Mouse (Mus musculus) forebrain, postnatal 0 days (tissue): ENCODE measurements around the gene Polr2i. TPM values are rescaled to one million over a fixed set of nuclear protein-coding genes. Genes with fewer than 3 reads are reported as not detected.
"Not testable (repeated sequence)": the region's sequence is repeated elsewhere in the genome, so short reads cannot be mapped to it uniquely, and the experiment has no call there.

Experiments used
- ATAC-seq: fragments of 200-750 bp; cut with Nextera tagmentation; 2 replicates; pipeline ENCODE4 v1.8.0; 2017; ENCODE audit warnings: mild to moderate bottlenecking, moderate library complexity
- DNase-seq: peaks from one replicate; pipeline ENCODE4 v3.0.0-alpha.2; 2015
- H3K27ac ChIP-seq: fragments of 300-500 bp; sonication (generic); 2 replicates; pipeline ENCODE4 v1.5.1; 2014; ENCODE audit warnings: low read depth, mild to moderate bottlenecking, antibody characterized with exemption, low read length, moderate library complexity, mixed read lengths
- H3K27me3 ChIP-seq: fragments of 300-500 bp; sonication (generic); 2 replicates; pipeline ENCODE4 v1.6.1; 2014; ENCODE audit warnings: mild to moderate bottlenecking, low read length, mixed read lengths; ENCODE audit not compliant: insufficient read depth
- H3K36me3 ChIP-seq: fragments of 300-500 bp; sonication (generic); 2 replicates; pipeline ENCODE4 v1.6.1; 2014; ENCODE audit warnings: mild to moderate bottlenecking, moderate library complexity; ENCODE audit not compliant: insufficient read depth
- H3K4me1 ChIP-seq: fragments of 300-500 bp; sonication (generic); 2 replicates; pipeline ENCODE4 v1.6.1; 2014; ENCODE audit warnings: antibody characterized with exemption; ENCODE audit not compliant: insufficient read depth
- H3K4me2 ChIP-seq: fragments of 300-500 bp; sonication (generic); 2 replicates; pipeline ENCODE4 v1.6.1; 2014; ENCODE audit warnings: low read depth, mild to moderate bottlenecking, moderate library complexity
- H3K4me3 ChIP-seq: fragments of 300-500 bp; sonication (generic); 2 replicates; pipeline ENCODE4 v1.5.1; 2014; ENCODE audit warnings: low read depth, low read length, mixed read lengths
- H3K9ac ChIP-seq: fragments of 300-500 bp; sonication (generic); 2 replicates; pipeline ENCODE4 v1.6.1; 2014; ENCODE audit warnings: mild to moderate bottlenecking
- H3K9me3 ChIP-seq: fragments of 300-500 bp; sonication (generic); 2 replicates; pipeline ENCODE4 v1.6.1; 2016; ENCODE audit warnings: low read length
- CTCF ChIP-seq: sonication (generic); IDR thresholded peaks from 2 replicates; pipeline ENCODE4 v1.5.1; 2016; ENCODE audit warnings: antibody characterized with exemption, control low read depth, low read depth
- WGBS: fragments of 180-500 bp; shearing (Covaris S2); extraction: QIAGEN DNeasy Blood & Tissue Kit; methylation state at CpG from one replicate; pipeline ENCODE4 v1.1.7; 2014; 5-methylcytosine and 5-hydroxymethylcytosine counted together
- polyA plus RNA-seq: library from polyadenylated mRNA; unstranded; fragments of >200 nt; fragmentation: Nextera tagmentation; extraction: Ambion mirVana; gene quantifications from 2 replicates; pipeline ENCODE4 v1.2.1, GENCODE M21; 2015
- total RNA-seq: library from RNA; depleted of rRNA; stranded (reverse); fragments of >200 nt; gene quantifications from 2 replicates; pipeline ENCODE4 v1.2.3, GENCODE M21; 2014

Gene Polr2i
- total and polyA plus RNA-seq, 2 experiments from 2014 or later = 71.0 to 186 TPM

DNA sequence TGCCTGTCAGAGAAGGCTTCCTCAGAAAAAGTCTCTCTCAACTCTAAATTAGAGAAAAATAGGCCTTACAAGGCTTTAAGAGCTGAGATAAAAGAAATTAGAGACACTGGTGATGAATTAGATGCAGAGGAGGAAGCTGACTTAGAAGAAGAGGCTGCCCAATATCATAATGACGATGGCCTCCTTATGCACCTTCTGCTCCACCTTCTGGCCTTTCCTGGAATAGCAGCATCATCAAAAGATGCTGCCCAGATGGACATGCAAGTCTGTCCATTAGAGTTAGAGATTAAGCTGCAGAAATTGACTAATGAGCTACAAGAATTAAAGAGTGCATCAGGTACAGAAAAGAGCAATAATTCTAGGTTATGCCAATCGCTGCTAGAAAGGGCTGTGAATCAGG, 26.4 kb upstream of the Polr2i start:
- Histone ChIP-seq H3K36me3 (no peaks in the 10 kb centered on the region), H3K9me3 (no peaks in the 10 kb centered on the region), H3K27me3 (no peaks in the 10 kb centered on the region), H3K4me1 (no peaks in the 10 kb centered on the region), H3K27ac (no peak overlapping the region), H3K4me3 (no peak overlapping the region), H3K9ac (no peak overlapping the region), H3K4me2 (no peak overlapping the region)
- ATAC-seq = no peak
- 7% methylated on average over 2 of the region's 2 CpGs for WGBS
- peak; percentile 52 for DNase-seq
- peak; percentile 80 for TF ChIP-seq CTCF

DNA sequence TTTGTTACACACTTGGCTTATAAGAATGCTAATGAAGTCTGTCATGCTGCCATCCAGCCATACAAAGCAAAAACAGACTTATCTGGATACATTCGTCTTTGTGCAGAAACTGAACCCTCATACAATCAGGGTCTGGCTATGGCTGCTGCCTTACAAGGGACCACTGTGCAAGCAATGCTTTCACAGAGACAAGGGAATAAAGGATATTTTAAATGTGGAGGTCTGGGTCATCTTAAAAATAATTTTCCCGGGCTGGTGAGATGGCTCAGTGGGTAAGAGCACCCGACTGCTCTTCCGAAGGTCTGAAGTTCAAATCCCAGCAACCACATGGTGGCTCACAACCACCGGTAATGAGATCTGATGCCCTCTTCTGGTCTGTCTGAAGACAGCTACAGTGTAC, 25.4 kb upstream of the Polr2i start:
- H3K9me3 ChIP-seq, ATAC-seq, H3K27me3 ChIP-seq, H3K36me3 ChIP-seq, H3K4me2 ChIP-seq, H3K4me1 ChIP-seq, DNase-seq, H3K27ac ChIP-seq, H3K4me3 ChIP-seq, H3K9ac ChIP-seq: not testable (repeated sequence)
- WGBS = 46% methylated on average over 5 of the region's 5 CpGs

DNA sequence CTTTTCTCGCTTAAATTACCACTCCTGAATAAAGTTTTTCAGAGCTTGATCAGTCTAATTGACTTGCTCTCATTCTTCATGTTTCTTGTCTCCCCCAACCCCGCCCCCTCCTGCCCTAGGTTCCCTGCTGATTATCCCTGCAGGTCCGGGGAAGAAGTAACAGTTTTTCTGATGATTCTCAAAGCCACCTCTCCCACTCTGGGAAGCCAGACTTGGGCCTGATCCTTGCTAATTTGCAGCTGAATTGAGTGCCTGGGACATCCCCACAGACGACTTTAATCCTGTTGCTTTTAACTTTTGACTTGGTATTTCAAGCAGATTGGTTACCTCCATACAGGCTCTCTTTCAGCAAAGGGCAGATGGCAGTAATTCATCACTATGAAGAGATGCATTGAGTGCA, 20.7 kb upstream of the Polr2i start:
- no peak overlapping the region for H3K9ac ChIP-seq
- 15% methylated on average over 4 of the region's 4 CpGs for WGBS
- ATAC-seq (no peak), DNase-seq (no peak)
- no peak overlapping the region for H3K4me2 ChIP-seq
- H3K9me3 ChIP-seq = no peaks in the 10 kb centered on the region
- no peak for TF ChIP-seq CTCF
- H3K4me3 ChIP-seq = no peak overlapping the region
- H3K27me3 ChIP-seq = no peaks in the 10 kb centered on the region
- no peak overlapping the region for H3K27ac ChIP-seq
- no peaks in the 10 kb centered on the region for H3K36me3 ChIP-seq
- H3K4me1 ChIP-seq = no peaks in the 10 kb centered on the region

DNA sequence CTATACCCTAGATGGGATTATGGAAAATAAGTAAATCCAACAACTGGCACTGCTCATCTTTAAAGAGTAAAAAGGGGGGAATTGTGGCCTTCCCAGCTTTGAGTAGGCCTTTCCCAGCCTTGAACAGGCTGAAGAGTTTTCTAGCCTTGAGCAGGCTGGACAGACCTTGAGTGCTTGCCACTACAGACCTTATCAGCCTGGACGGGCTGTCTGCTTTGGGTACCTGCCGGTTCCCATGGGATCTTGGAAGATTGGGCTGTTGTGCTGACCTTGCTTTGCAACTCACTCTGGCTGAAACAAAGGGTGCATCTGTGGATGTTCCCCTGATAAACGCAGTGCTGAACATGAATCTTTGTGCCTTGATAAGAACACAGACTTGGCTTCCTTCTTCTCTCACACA, 17.9 kb upstream of the Polr2i start:
- H3K4me2 ChIP-seq = no peak overlapping the region
- no peak overlapping the region for H3K9ac ChIP-seq
- H3K36me3 ChIP-seq = no peaks in the 10 kb centered on the region
- H3K4me1 ChIP-seq = no peaks in the 10 kb centered on the region
- no peak overlapping the region for H3K27ac ChIP-seq
- no peaks in the 10 kb centered on the region for H3K9me3 ChIP-seq
- H3K27me3 ChIP-seq = no peaks in the 10 kb centered on the region
- TF ChIP-seq CTCF = no peak
- WGBS = 92% methylated on average over 3 of the region's 3 CpGs
- DNase-seq (no peak), ATAC-seq (no peak)
- no peak overlapping the region for H3K4me3 ChIP-seq

DNA sequence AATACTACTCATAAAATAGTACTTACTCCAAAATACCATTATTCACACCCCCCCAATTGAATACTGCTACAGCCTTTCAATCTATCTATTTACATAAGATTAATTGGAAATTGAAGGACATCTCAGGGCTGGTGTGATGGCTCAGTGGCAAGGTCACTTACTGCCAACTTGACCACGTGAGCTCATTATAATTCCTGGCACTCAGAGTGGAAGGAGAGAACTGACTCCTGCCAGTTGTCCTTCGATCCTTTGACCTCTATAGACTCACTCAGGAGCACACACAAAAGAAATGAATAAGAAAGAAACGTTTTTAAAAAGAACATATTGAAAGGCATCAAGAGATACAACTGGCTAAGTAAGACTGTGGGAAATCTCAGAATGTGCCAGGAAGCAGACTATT, 15.9 kb upstream of the Polr2i start:
- Histone ChIP-seq H3K4me1 (no peaks in the 10 kb centered on the region; the same call in 1 of the 2 replicates), H3K27me3 (no peaks in the 10 kb centered on the region), H3K4me3 (no peak overlapping the region), H3K9ac (no peak overlapping the region), H3K9me3 (no peaks in the 10 kb centered on the region), H3K27ac (no peak overlapping the region), H3K36me3 (no peaks in the 10 kb centered on the region), H3K4me2 (no peak overlapping the region)
- no peak for DNase-seq
- no peak for TF ChIP-seq CTCF
- ATAC-seq = no peak
- 69% methylated on average over 3 of the region's 3 CpGs for WGBS

DNA sequence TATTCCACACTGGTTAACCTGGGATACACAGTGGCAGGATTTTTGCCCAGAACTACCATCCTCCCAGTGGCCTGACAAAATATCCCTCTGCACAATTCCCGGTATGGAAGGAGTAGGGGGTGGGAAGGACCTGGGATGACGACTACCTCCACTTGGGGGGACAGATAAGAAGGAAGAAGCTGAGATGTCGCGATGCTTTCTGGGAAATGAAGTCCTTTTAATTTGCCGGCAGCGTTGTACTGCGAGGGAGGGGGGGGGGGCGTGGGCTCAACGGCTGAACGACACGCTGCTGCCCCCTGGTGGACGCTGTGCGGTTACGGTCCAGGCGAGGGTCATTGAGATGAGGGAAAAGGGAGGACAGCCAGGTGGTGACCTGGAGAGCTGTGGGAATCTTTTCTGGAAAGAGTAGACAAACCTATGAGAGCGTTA, 15.0 kb upstream of the Polr2i start:
- peak overlapping the region; percentile 29 for H3K4me2 ChIP-seq
- H3K4me1 ChIP-seq = no peaks in the 10 kb centered on the region; the same call in 1 of the 2 replicates
- no peak overlapping the region for H3K4me3 ChIP-seq
- H3K9me3 ChIP-seq = no peaks in the 10 kb centered on the region
- 0 out of 2 replicates have a peak overlapping the region, but pooled peaks have one; percentile 6 for H3K9ac ChIP-seq
- DNase-seq = peak; percentile 91
- H3K27me3 ChIP-seq = no peaks in the 10 kb centered on the region
- peak; percentile 89 for ATAC-seq
- H3K27ac ChIP-seq = peak overlapping the region; percentile 46; the same call in 1 of the 2 replicates
- no peaks in the 10 kb centered on the region for H3K36me3 ChIP-seq
- 1% methylated on average over 15 of the region's 16 CpGs for WGBS
- peak; percentile 97 for TF ChIP-seq CTCF

DNA sequence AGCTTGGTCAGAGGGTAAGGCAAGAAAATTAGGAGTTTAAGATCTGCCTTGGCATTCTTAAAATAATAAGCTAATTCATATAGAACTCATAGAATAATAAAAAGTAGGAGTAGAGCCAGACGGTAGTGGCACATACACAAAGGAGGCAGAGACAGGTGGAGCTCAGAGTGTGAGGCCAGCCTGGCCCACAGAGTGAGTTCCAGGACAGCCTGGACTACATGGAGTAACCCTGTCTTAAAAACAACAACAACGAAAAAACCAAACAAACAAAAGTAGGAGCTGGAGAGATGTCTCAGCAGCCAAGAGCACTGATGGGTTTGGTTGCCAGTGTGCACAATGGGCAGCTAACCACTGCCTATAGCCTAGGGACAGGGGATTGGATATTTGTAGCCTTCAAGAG, 14.5 kb upstream of the Polr2i start:
- WGBS = 82% methylated on average over 2 of the region's 2 CpGs
- H3K27me3 ChIP-seq = no peaks in the 10 kb centered on the region
- H3K36me3 ChIP-seq = no peaks in the 10 kb centered on the region
- TF ChIP-seq CTCF = no peak
- ATAC-seq = no peak
- H3K27ac ChIP-seq = no peak overlapping the region
- no peak overlapping the region for H3K9ac ChIP-seq
- no peak overlapping the region; the same call in 1 of the 2 replicates for H3K4me2 ChIP-seq
- H3K4me1 ChIP-seq = no peaks in the 10 kb centered on the region; the same call in 1 of the 2 replicates
- no peak overlapping the region for H3K4me3 ChIP-seq
- H3K9me3 ChIP-seq = no peaks in the 10 kb centered on the region
- DNase-seq = no peak
